Comparison of ENCODE assay signal across 9 mouse cellular contexts in the genomic region with DNA sequence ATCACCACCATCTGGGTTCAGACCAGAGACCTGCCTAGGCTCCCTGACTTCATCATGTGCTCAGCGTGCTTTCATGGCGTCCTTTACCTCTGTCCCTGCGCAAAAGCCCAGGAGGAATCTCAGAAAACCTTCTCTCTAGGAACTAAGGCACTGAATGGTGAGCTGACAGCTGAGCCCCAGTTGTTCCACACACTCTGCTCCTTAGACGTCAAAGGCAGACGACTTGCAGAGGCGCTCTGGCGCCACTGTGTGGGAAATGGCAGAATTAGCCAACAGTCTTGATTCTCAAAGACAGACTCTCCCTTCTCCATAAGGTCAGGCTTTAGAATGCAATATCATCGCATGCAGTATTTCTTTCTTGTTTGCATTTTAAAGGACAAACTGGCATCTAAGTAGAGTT. TPM values are rescaled to one million over a fixed set of nuclear protein-coding genes. Genes with fewer than 3 reads are reported as not detected.
A peak's percentile ranks its signal among the peaks of the same experiment; 100 is the strongest.
DNase-seq lines count a peak whose midpoint lies in the region; ATAC-seq and TF ChIP-seq lines count a peak whose summit lies in the region.
"Had no signal": no experiment of that assay in that cellular context is flagged by ENCODE, and none has a peak within 500 bp of the region (broad histone marks: within the 10 kb centered on the region; RNA-seq: fewer than 3 reads in every experiment).

No protein-coding gene starts in this region.

- no peak overlapping the region for H3K4me2 ChIP-seq in kidney, embryonic 16.5 days (replicated peaks; ENCODE audit: low read depth, low read length)
- no peak overlapping the region for H3K4me2 ChIP-seq in liver, embryonic 13.5 days
- H3K4me2 ChIP-seq in neural tube, embryonic 11.5 days (ENCODE audit: low read depth), result no peak overlapping the region

- H3K27me3 ChIP-seq in testis, adult 2 months (ENCODE audit: control insufficient read depth, insufficient read depth, low read length), result no peaks in the 10 kb centered on the region
- H3K27me3 ChIP-seq in kidney, embryonic 16.5 days (ENCODE audit: insufficient read depth, low read length), result no peaks in the 10 kb centered on the region
- peaks cover 4% of the 10 kb centered on the region; the same call in 1 of the 2 replicates for H3K27me3 ChIP-seq in liver, embryonic 13.5 days
- no peaks in the 10 kb centered on the region for H3K27me3 ChIP-seq in neural tube, embryonic 11.5 days (ENCODE audit: control insufficient read depth, insufficient read depth, low read length)

- peak; percentile 70; the same call in 1 of the 2 replicates for TF ChIP-seq CTCF in testis, adult 2 months (IDR thresholded peaks at IDR 0.05; ENCODE audit: control insufficient read depth, insufficient read depth, insufficient replicate concordance, low read depth, low read length)

- TF ChIP-seq POLR2A in testis, adult 2 months (IDR thresholded peaks at IDR 0.05; ENCODE audit: control insufficient read depth, low read depth, low read length), result no peak

- WGBS in kidney, embryonic 16.5 days, result 20% methylated on average over 8 of the region's 8 CpGs
- 17% methylated on average over 8 of the region's 8 CpGs for WGBS in liver, embryonic 13.5 days (ENCODE audit: insufficient replicate concordance)
- 21% methylated on average over 8 of the region's 8 CpGs for WGBS in neural tube, embryonic 11.5 days

- peak; percentile 91 for ATAC-seq in common myeloid progenitor, adult 5-6 weeks (replicated peaks; ENCODE audit: low read depth, poor library complexity, severe bottlenecking)
- peak; percentile 65 for ATAC-seq in granulocyte monocyte progenitor cell, adult 5-6 weeks (replicated peaks; ENCODE audit: poor library complexity, severe bottlenecking)
- ATAC-seq in kidney, embryonic 16.5 days (ENCODE audit: low FRiP score, low TSS enrichment), result peak; percentile 37; the same call in 1 of the 2 replicates
- ATAC-seq in liver, embryonic 13.5 days (ENCODE audit: low read depth), result peak; percentile 73
- no peak for ATAC-seq in neural tube, embryonic 11.5 days (ENCODE audit: insufficient read depth, low FRiP score, low TSS enrichment)

- peaks cover 2% of the 10 kb centered on the region; the same call in 1 of the 2 replicates for H3K36me3 ChIP-seq in testis, adult 2 months (ENCODE audit: control insufficient read depth, insufficient read depth, low read length)
- H3K36me3 ChIP-seq in kidney, embryonic 16.5 days (ENCODE audit: insufficient read depth, low read length), result peaks cover 8% of the 10 kb centered on the region
- H3K36me3 ChIP-seq in liver, embryonic 13.5 days, result peaks cover 17% of the 10 kb centered on the region
- H3K36me3 ChIP-seq in neural tube, embryonic 11.5 days (ENCODE audit: control insufficient read depth, insufficient read depth, low read length), result no peaks in the 10 kb centered on the region; the same call in 1 of the 2 replicates

- no peak for DNase-seq in testis, postnatal 14 days (ENCODE audit: low spot score)
- DNase-seq in liver, embryonic 13.5 days, result peak; percentile 61
- DNase-seq in neural tube, embryonic 11.5 days (ENCODE audit: low spot score), result peak; percentile 78
- peak; percentile 76 for DNase-seq in testis, postnatal 10 days (ENCODE audit: low spot score)

- H3K9me3 ChIP-seq in kidney, embryonic 16.5 days (ENCODE audit: low read length), result no peaks in the 10 kb centered on the region
- no peaks in the 10 kb centered on the region for H3K9me3 ChIP-seq in liver, embryonic 13.5 days (replicated peaks)
- no peaks in the 10 kb centered on the region for H3K9me3 ChIP-seq in neural tube, embryonic 11.5 days (ENCODE audit: control insufficient read depth, low read length)

- no peak overlapping the region for H3K9ac ChIP-seq in kidney, embryonic 16.5 days (replicated peaks; ENCODE audit: low read length)
- no peak overlapping the region for H3K9ac ChIP-seq in liver, embryonic 13.5 days
- no peak overlapping the region for H3K9ac ChIP-seq in neural tube, embryonic 11.5 days (ENCODE audit: low read length)

- H3K27ac ChIP-seq in testis, adult 2 months (ENCODE audit: control insufficient read depth, insufficient read depth, low read depth, low read length), result no peak overlapping the region
- no peak overlapping the region for H3K27ac ChIP-seq in kidney, embryonic 16.5 days (ENCODE audit: low read length)
- no peak overlapping the region for H3K27ac ChIP-seq in liver, embryonic 13.5 days
- no peak overlapping the region for H3K27ac ChIP-seq in neural tube, embryonic 11.5 days (ENCODE audit: low read depth, low read length)

- no peak overlapping the region for H3K4me3 ChIP-seq in testis, adult 2 months (ENCODE audit: control insufficient read depth, low read depth, low read length)
- H3K4me3 ChIP-seq in kidney, embryonic 16.5 days (ENCODE audit: low read length), result no peak overlapping the region
- H3K4me3 ChIP-seq in liver, embryonic 13.5 days (replicated peaks), result no peak overlapping the region
- no peak overlapping the region for H3K4me3 ChIP-seq in neural tube, embryonic 11.5 days (ENCODE audit: low read depth, low read length)

- H3K4me1 ChIP-seq in testis, adult 2 months (ENCODE audit: control insufficient read depth, insufficient read depth, low read length), result peaks cover 2% of the 10 kb centered on the region; the same call in 1 of the 2 replicates
- no peaks in the 10 kb centered on the region for H3K4me1 ChIP-seq in kidney, embryonic 16.5 days (ENCODE audit: insufficient read depth, low read length)
- peaks cover 9% of the 10 kb centered on the region for H3K4me1 ChIP-seq in liver, embryonic 13.5 days (replicated peaks)
- H3K4me1 ChIP-seq in neural tube, embryonic 11.5 days (ENCODE audit: control insufficient read depth, insufficient read depth, low read length), result no peaks in the 10 kb centered on the region

RNA-seq across cellular contexts. Expression of a gene that starts 9.6 kb away (rescaled TPM):
- 186 and 207 TPM in 2 replicates for polyA plus RNA-seq in testis, adult 2 months (2012; rRNA removed)
- 26.0 and 219 TPM in 2 replicates for total RNA-seq in common myeloid progenitor, adult 5-6 weeks (2017)
- 15.7 and 54.8 TPM in 2 replicates for total RNA-seq in granulocyte monocyte progenitor cell, adult 5-6 weeks (2014; fragmentation: Nextera tagmentation)
- 23.4 and 125 TPM in 2 replicates for total RNA-seq in granulocyte monocyte progenitor cell, adult 5-6 weeks (2017)
- polyA plus RNA-seq in kidney, embryonic 16.5 days (2015; fragmentation: Nextera tagmentation; extraction: Ambion mirVana), result 121 and 125 TPM in 2 replicates
- polyA plus RNA-seq in liver, embryonic 13.5 days (2015; fragmentation: Nextera tagmentation; extraction: Ambion mirVana), result 121 and 130 TPM in 2 replicates
- 172 and 179 TPM in 2 replicates for polyA plus RNA-seq in neural tube, embryonic 11.5 days (2014; fragmentation: Nextera tagmentation; extraction: Ambion mirVana)

RNA-seq across cellular contexts. Expression of a gene that starts 13.3 kb away (rescaled TPM):
- 114 and 136 TPM in 2 replicates for polyA plus RNA-seq in testis, adult 2 months (2012; rRNA removed)
- 0.59 TPM in 1 of 2 replicates, not detected in the other for total RNA-seq in common myeloid progenitor, adult 5-6 weeks (2017)
- not detected in 2 replicates for total RNA-seq in granulocyte monocyte progenitor cell, adult 5-6 weeks (2014; fragmentation: Nextera tagmentation)
- total RNA-seq in granulocyte monocyte progenitor cell, adult 5-6 weeks (2017), result not detected in 2 replicates
- polyA plus RNA-seq in kidney, embryonic 16.5 days (2015; fragmentation: Nextera tagmentation; extraction: Ambion mirVana), result not detected in 2 replicates
- polyA plus RNA-seq in liver, embryonic 13.5 days (2015; fragmentation: Nextera tagmentation; extraction: Ambion mirVana), result not detected in 2 replicates
- polyA plus RNA-seq in neural tube, embryonic 11.5 days (2014; fragmentation: Nextera tagmentation; extraction: Ambion mirVana), result not detected in 2 replicates
- polyA plus RNA-seq: stomach, embryonic 14.5 days had no signal

RNA-seq across cellular contexts. Expression of a gene that starts 14.9 kb away (rescaled TPM):
- polyA plus RNA-seq in testis, adult 2 months (2012; rRNA removed), result 0.17 and 0.18 TPM in 2 replicates
- total RNA-seq in common myeloid progenitor, adult 5-6 weeks (2017), result 74.0 and 90.5 TPM in 2 replicates
- total RNA-seq in granulocyte monocyte progenitor cell, adult 5-6 weeks (2014; fragmentation: Nextera tagmentation), result 0.36 and 0.52 TPM in 2 replicates
- total RNA-seq in granulocyte monocyte progenitor cell, adult 5-6 weeks (2017), result 0.26 and 2.4 TPM in 2 replicates
- polyA plus RNA-seq in kidney, embryonic 16.5 days (2015; fragmentation: Nextera tagmentation; extraction: Ambion mirVana), result 1.4 and 1.8 TPM in 2 replicates
- 329 and 341 TPM in 2 replicates for polyA plus RNA-seq in liver, embryonic 13.5 days (2015; fragmentation: Nextera tagmentation; extraction: Ambion mirVana)
- 6.4 and 8.2 TPM in 2 replicates for polyA plus RNA-seq in neural tube, embryonic 11.5 days (2014; fragmentation: Nextera tagmentation; extraction: Ambion mirVana)

RNA-seq across cellular contexts. Expression of a gene that starts 27.8 kb away (rescaled TPM):
- 14.1 and 18.6 TPM in 2 replicates for polyA plus RNA-seq in testis, adult 2 months (2012; rRNA removed)
- 6.9 and 14.6 TPM in 2 replicates for total RNA-seq in common myeloid progenitor, adult 5-6 weeks (2017)
- total RNA-seq in granulocyte monocyte progenitor cell, adult 5-6 weeks (2014; fragmentation: Nextera tagmentation), result 5.3 and 11.2 TPM in 2 replicates
- 9.3 and 23.6 TPM in 2 replicates for total RNA-seq in granulocyte monocyte progenitor cell, adult 5-6 weeks (2017)
- 31.1 and 33.7 TPM in 2 replicates for polyA plus RNA-seq in kidney, embryonic 16.5 days (2015; fragmentation: Nextera tagmentation; extraction: Ambion mirVana)
- polyA plus RNA-seq in liver, embryonic 13.5 days (2015; fragmentation: Nextera tagmentation; extraction: Ambion mirVana), result 16.1 and 16.5 TPM in 2 replicates
- 40.5 and 44.1 TPM in 2 replicates for polyA plus RNA-seq in neural tube, embryonic 11.5 days (2014; fragmentation: Nextera tagmentation; extraction: Ambion mirVana)

RNA-seq across cellular contexts. Expression of a gene that starts 28.0 kb away (rescaled TPM):
- 10.4 and 11.9 TPM in 2 replicates for polyA plus RNA-seq in testis, adult 2 months (2012; rRNA removed)
- 5.1 and 11.5 TPM in 2 replicates for total RNA-seq in common myeloid progenitor, adult 5-6 weeks (2017)
- 14.0 and 14.7 TPM in 2 replicates for total RNA-seq in granulocyte monocyte progenitor cell, adult 5-6 weeks (2014; fragmentation: Nextera tagmentation)
- total RNA-seq in granulocyte monocyte progenitor cell, adult 5-6 weeks (2017), result 14.7 and 15.9 TPM in 2 replicates
- 35.8 and 36.0 TPM in 2 replicates for polyA plus RNA-seq in kidney, embryonic 16.5 days (2015; fragmentation: Nextera tagmentation; extraction: Ambion mirVana)
- polyA plus RNA-seq in liver, embryonic 13.5 days (2015; fragmentation: Nextera tagmentation; extraction: Ambion mirVana), result 9.3 and 9.4 TPM in 2 replicates
- polyA plus RNA-seq in neural tube, embryonic 11.5 days (2014; fragmentation: Nextera tagmentation; extraction: Ambion mirVana), result 20.5 and 21.3 TPM in 2 replicates

Comparison
In these comparisons a context has a peak if more than half of its experiments do, and no peak if none do; other contexts are left out.
1. RNA of a gene that starts 13.3 kb away (polyA plus RNA-seq): 114 to 136 TPM in testis, adult 2 months; not detected in kidney, embryonic 16.5 days, not detected in liver, embryonic 13.5 days and not detected in neural tube, embryonic 11.5 days; every median in the first group is over 100 times any median in the second.
2. RNA of a gene that starts 14.9 kb away (polyA plus RNA-seq): 329 to 341 TPM in liver, embryonic 13.5 days; 6.4 to 8.2 TPM in neural tube, embryonic 11.5 days, 1.4 to 1.8 TPM in kidney, embryonic 16.5 days and 0.17 to 0.18 TPM in testis, adult 2 months; every median in the first group is over 10 times any median in the second.